Mouse (Mus musculus) MEL (cell line): Measurements from ENCODE around the gene Col4a1.

Experiments
- CTCF ChIP-seq, 3 experiments: IDR thresholded peaks in 2 of 3; conservative IDR thresholded peaks in 1 of 3; 2 replicates each; pipeline ENCODE4 v1.5.1; 2011 to 2012; ENCODE audit warnings: low read length in 3 of 3, low read depth in 2 of 3, mild to moderate bottlenecking in 2 of 3, improper control_type of control experiment in 1 of 3, inconsistent platforms in 1 of 3, mixed read lengths in 1 of 3, moderate library complexity in 1 of 3; ENCODE audit not compliant: control insufficient read depth in 1 of 3, insufficient read depth in 1 of 3, poor library complexity in 1 of 3, severe bottlenecking in 1 of 3
- ELF1 ChIP-seq: IDR thresholded peaks from 2 replicates; pipeline ENCODE4 v1.6.1; 2014; ENCODE audit warnings: low read depth, mild to moderate bottlenecking, inconsistent platforms, low read length, improper control_type of control experiment, moderate library complexity
- EP300 ChIP-seq, 2 experiments: IDR thresholded peaks; 2 replicates each; pipeline ENCODE4 v1.6.1; 2011; ENCODE audit warnings: improper control_type of control experiment in 2 of 2, low read length in 2 of 2, low read depth in 1 of 2, mild to moderate bottlenecking in 1 of 2
- GATA1 ChIP-seq: IDR thresholded peaks from 2 replicates; pipeline ENCODE4 v1.6.1; 2011; ENCODE audit warnings: low read depth, low read length, improper control_type of control experiment
- MAX ChIP-seq: IDR thresholded peaks from 2 replicates; pipeline ENCODE4 v1.6.1; 2011; ENCODE audit warnings: low read length, improper control_type of control experiment
- TAL1 ChIP-seq: IDR thresholded peaks from 2 replicates; pipeline ENCODE4 v1.6.1; 2012; ENCODE audit warnings: mild to moderate bottlenecking, inconsistent platforms, low read length, moderate library complexity, mixed read lengths

DNA sequence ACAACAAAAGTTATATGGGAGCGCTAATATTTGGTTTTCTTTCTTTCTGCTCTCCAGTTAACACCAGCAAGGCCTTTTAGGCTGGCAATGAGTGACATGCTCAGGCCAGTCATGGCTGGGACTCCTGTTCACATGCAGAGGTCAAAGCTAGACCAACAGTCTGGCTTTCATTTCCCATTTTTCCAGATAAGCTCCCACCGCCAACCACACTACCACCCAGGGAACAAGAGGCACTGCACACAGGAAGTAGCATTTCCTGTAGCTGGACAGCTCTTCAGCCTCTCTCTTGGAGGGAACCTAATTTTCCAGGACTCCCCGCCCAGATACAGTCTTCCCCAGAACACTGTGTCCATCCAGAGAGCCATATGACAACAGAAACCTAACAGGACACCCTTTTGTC, 132.8 kb downstream of the Col4a1 start:
- TF ChIP-seq TAL1 (no peak), GATA1 (no peak), ELF1 (no peak), MAX (no peak), EP300 (IDR thresholded peaks at IDR 0.05; ENCODE audit: low read depth in 1 of 2, low read length in 2 of 2) (no peak), CTCF (IDR thresholded peaks at IDR 0.05 in 2 of 3, conservative IDR thresholded peaks at IDR 0.05 in 1 of 3; ENCODE audit: control insufficient read depth in 1 of 3, insufficient read depth in 1 of 3, low read depth in 2 of 3, low read length in 3 of 3, poor library complexity in 1 of 3, severe bottlenecking in 1 of 3) (no peak)
